Mouse (Mus musculus): ENCODE results near the gene Epn3. TPM values are rescaled to one million over a fixed set of nuclear protein-coding genes. Genes with fewer than 3 reads are reported as not detected.

The Epn3 gene
- 0.23 and 0.43 TPM in 2 replicates for polyA plus RNA-seq (2014; fragmentation: Nextera tagmentation; extraction: Ambion mirVana)

GRCm38 (mm10) chr11:94499661-94500152 is at the start of gene Epn3:
Epn3 (minus strand) TSS chr11:94499974.
- peak within 1 kb of the TSS; percentile 26; the same call in 1 of the 2 replicates for H3K9ac ChIP-seq (replicated peaks; ENCODE audit: low read length)

GRCm38 (mm10) chr11:94548888-94549690 is 49.3 kb upstream of the Epn3 start, which contains the start of gene Rsad1:
Rsad1 (minus strand) TSS chr11:94549255.
- Histone ChIP-seq H3K9me3 (ENCODE audit: control insufficient read depth, low read length) (no peaks in the 10 kb centered on the region), H3K9ac (replicated peaks; ENCODE audit: low read length) (peak within 1 kb of the TSS; percentile 64), H3K4me2 (ENCODE audit: low read length) (peak within 1 kb of the TSS; percentile 92), H3K4me1 (ENCODE audit: control insufficient read depth, insufficient read depth, low read length) (peaks cover 4% of the 10 kb centered on the region), H3K27me3 (ENCODE audit: control insufficient read depth, insufficient read depth, low read length) (no peaks in the 10 kb centered on the region), H3K36me3 (ENCODE audit: control insufficient read depth, insufficient read depth, low read length) (no peaks in the 10 kb centered on the region), H3K4me3 (replicated peaks; ENCODE audit: low read depth, low read length) (peak within 1 kb of the TSS; percentile 57), H3K27ac (replicated peaks; ENCODE audit: low read depth, low read length) (peak within 1 kb of the TSS; percentile 79)
- WGBS = 4% methylated on average over 49 of the region's 49 CpGs
- DNase-seq (peak; percentile 97), ATAC-seq (ENCODE audit: low FRiP score, low TSS enrichment) (peak; percentile 89)

More at GRCm38 (mm10) chr11:94499661-94500152, at the start of gene Epn3:
- Histone ChIP-seq H3K27ac (replicated peaks; ENCODE audit: low read depth, low read length) (no peak within 1 kb of the TSS), H3K27me3 (ENCODE audit: control insufficient read depth, insufficient read depth, low read length) (peaks cover 8% of the 10 kb centered on the region; the same call in 1 of the 2 replicates), H3K4me1 (ENCODE audit: control insufficient read depth, insufficient read depth, low read length) (peaks cover 23% of the 10 kb centered on the region), H3K9me3 (ENCODE audit: control insufficient read depth, low read length) (no peaks in the 10 kb centered on the region), H3K4me2 (ENCODE audit: low read length) (peak within 1 kb of the TSS; percentile 53), H3K4me3 (replicated peaks; ENCODE audit: low read depth, low read length) (peak within 1 kb of the TSS; percentile 24), H3K36me3 (ENCODE audit: control insufficient read depth, insufficient read depth, low read length) (no peaks in the 10 kb centered on the region)
- WGBS = under 1% methylated on average over 26 of the region's 26 CpGs
- ATAC-seq (ENCODE audit: low FRiP score, low TSS enrichment) = 0 out of 2 replicates have a peak, but pooled peaks have one; percentile 31
- DNase-seq = peak; percentile 61

GRCm38 (mm10) chr11:94548041-94548784 is 48.4 kb upstream of the Epn3 start:
- peak overlapping the region; percentile 57 for H3K4me3 ChIP-seq (replicated peaks; ENCODE audit: low read depth, low read length)
- H3K4me2 ChIP-seq (ENCODE audit: low read length) = peak overlapping the region; percentile 92
- H3K27me3 ChIP-seq (ENCODE audit: control insufficient read depth, insufficient read depth, low read length) = no peaks in the 10 kb centered on the region
- peak overlapping the region; percentile 79 for H3K27ac ChIP-seq (replicated peaks; ENCODE audit: low read depth, low read length)
- H3K4me1 ChIP-seq (ENCODE audit: control insufficient read depth, insufficient read depth, low read length) = peaks cover 7% of the 10 kb centered on the region
- no peaks in the 10 kb centered on the region for H3K9me3 ChIP-seq (ENCODE audit: control insufficient read depth, low read length)
- WGBS = 12% methylated on average over 24 of the region's 24 CpGs
- ATAC-seq (ENCODE audit: low FRiP score, low TSS enrichment) (peak; percentile 21; the same call in 1 of the 2 replicates), DNase-seq (peak; percentile 73)
- no peaks in the 10 kb centered on the region for H3K36me3 ChIP-seq (ENCODE audit: control insufficient read depth, insufficient read depth, low read length)
- peak overlapping the region; percentile 64 for H3K9ac ChIP-seq (replicated peaks; ENCODE audit: low read length)

- ATAC-seq (ENCODE audit: low FRiP score, low TSS enrichment) (no peak), DNase-seq (no peak)
- H3K4me2 ChIP-seq (ENCODE audit: low read length) = no peak overlapping the region
- H3K4me3 ChIP-seq (replicated peaks; ENCODE audit: low read depth, low read length) = no peak overlapping the region
- peaks cover 7% of the 10 kb centered on the region for H3K4me1 ChIP-seq (ENCODE audit: control insufficient read depth, insufficient read depth, low read length)
- no peaks in the 10 kb centered on the region for H3K27me3 ChIP-seq (ENCODE audit: control insufficient read depth, insufficient read depth, low read length)
- no peak overlapping the region for H3K9ac ChIP-seq (replicated peaks; ENCODE audit: low read length)
- 93% methylated on average over 6 of the region's 6 CpGs for WGBS
- H3K36me3 ChIP-seq (ENCODE audit: control insufficient read depth, insufficient read depth, low read length) = peaks cover 3% of the 10 kb centered on the region; the same call in 1 of the 2 replicates
- H3K27ac ChIP-seq (replicated peaks; ENCODE audit: low read depth, low read length) = no peak overlapping the region
- no peaks in the 10 kb centered on the region for H3K9me3 ChIP-seq (ENCODE audit: control insufficient read depth, low read length)
Measured at GRCm38 (mm10) chr11:94547271-94547670, 47.5 kb upstream of the Epn3 start.

GRCm38 (mm10) chr11:94546381-94546780 is 46.6 kb upstream of the Epn3 start:
- Histone ChIP-seq H3K4me2 (ENCODE audit: low read length) (no peak overlapping the region), H3K27ac (replicated peaks; ENCODE audit: low read depth, low read length) (no peak overlapping the region), H3K9me3 (ENCODE audit: control insufficient read depth, low read length) (no peaks in the 10 kb centered on the region), H3K27me3 (ENCODE audit: control insufficient read depth, insufficient read depth, low read length) (no peaks in the 10 kb centered on the region), H3K4me1 (ENCODE audit: control insufficient read depth, insufficient read depth, low read length) (peaks cover 7% of the 10 kb centered on the region), H3K36me3 (ENCODE audit: control insufficient read depth, insufficient read depth, low read length) (peaks cover 5% of the 10 kb centered on the region; the same call in 1 of the 2 replicates), H3K9ac (replicated peaks; ENCODE audit: low read length) (no peak overlapping the region), H3K4me3 (replicated peaks; ENCODE audit: low read depth, low read length) (no peak overlapping the region)
- WGBS = 95% methylated on average over 5 of the region's 5 CpGs
- DNase-seq (no peak), ATAC-seq (ENCODE audit: low FRiP score, low TSS enrichment) (no peak)

GRCm38 (mm10) chr11:94544422-94544821 is 44.6 kb upstream of the Epn3 start:
- ATAC-seq (ENCODE audit: low FRiP score, low TSS enrichment) = no peak
- peaks cover 5% of the 10 kb centered on the region; the same call in 1 of the 2 replicates for H3K36me3 ChIP-seq (ENCODE audit: control insufficient read depth, insufficient read depth, low read length)
- no peak overlapping the region for H3K27ac ChIP-seq (replicated peaks; ENCODE audit: low read depth, low read length)
- no peaks in the 10 kb centered on the region for H3K27me3 ChIP-seq (ENCODE audit: control insufficient read depth, insufficient read depth, low read length)
- H3K4me2 ChIP-seq (ENCODE audit: low read length) = no peak overlapping the region; the same call in 1 of the 2 replicates
- H3K9me3 ChIP-seq (ENCODE audit: control insufficient read depth, low read length) = no peaks in the 10 kb centered on the region
- H3K4me1 ChIP-seq (ENCODE audit: control insufficient read depth, insufficient read depth, low read length) = peaks cover 7% of the 10 kb centered on the region
- WGBS = 46% methylated on average over 18 of the region's 18 CpGs
- no peak overlapping the region for H3K4me3 ChIP-seq (replicated peaks; ENCODE audit: low read depth, low read length)
- peak; percentile 27 for DNase-seq
- H3K9ac ChIP-seq (replicated peaks; ENCODE audit: low read length) = 0 out of 2 replicates have a peak overlapping the region, but pooled peaks have one; percentile 7

- no peaks in the 10 kb centered on the region for H3K9me3 ChIP-seq (ENCODE audit: control insufficient read depth, low read length)
- no peak overlapping the region for H3K9ac ChIP-seq (replicated peaks; ENCODE audit: low read length)
- peaks cover 7% of the 10 kb centered on the region for H3K4me1 ChIP-seq (ENCODE audit: control insufficient read depth, insufficient read depth, low read length)
- H3K36me3 ChIP-seq (ENCODE audit: control insufficient read depth, insufficient read depth, low read length) = peaks cover 5% of the 10 kb centered on the region; the same call in 1 of the 2 replicates
- no peak overlapping the region for H3K4me3 ChIP-seq (replicated peaks; ENCODE audit: low read depth, low read length)
- no peak for ATAC-seq (ENCODE audit: low FRiP score, low TSS enrichment)
- no peak overlapping the region for H3K4me2 ChIP-seq (ENCODE audit: low read length)
- DNase-seq = peak; percentile 85
- H3K27ac ChIP-seq (replicated peaks; ENCODE audit: low read depth, low read length) = no peak overlapping the region
- no peaks in the 10 kb centered on the region for H3K27me3 ChIP-seq (ENCODE audit: control insufficient read depth, insufficient read depth, low read length)
- WGBS = 36% methylated on average over 9 of the region's 9 CpGs
Measured at GRCm38 (mm10) chr11:94543932-94544331, 44.2 kb upstream of the Epn3 start.

- H3K27ac ChIP-seq (replicated peaks; ENCODE audit: low read depth, low read length) = no peak overlapping the region
- no peak for DNase-seq
- peaks cover 7% of the 10 kb centered on the region for H3K4me1 ChIP-seq (ENCODE audit: control insufficient read depth, insufficient read depth, low read length)
- no peak for ATAC-seq (ENCODE audit: low FRiP score, low TSS enrichment)
- H3K4me2 ChIP-seq (ENCODE audit: low read length) = no peak overlapping the region
- H3K9me3 ChIP-seq (ENCODE audit: control insufficient read depth, low read length) = no peaks in the 10 kb centered on the region
- WGBS = 81% methylated on average over 12 of the region's 12 CpGs
- H3K9ac ChIP-seq (replicated peaks; ENCODE audit: low read length) = no peak overlapping the region
- H3K36me3 ChIP-seq (ENCODE audit: control insufficient read depth, insufficient read depth, low read length) = peaks cover 5% of the 10 kb centered on the region; the same call in 1 of the 2 replicates
- H3K27me3 ChIP-seq (ENCODE audit: control insufficient read depth, insufficient read depth, low read length) = no peaks in the 10 kb centered on the region
- no peak overlapping the region for H3K4me3 ChIP-seq (replicated peaks; ENCODE audit: low read depth, low read length)
Measured at GRCm38 (mm10) chr11:94543344-94543743, 43.6 kb upstream of the Epn3 start.

All from midbrain, embryonic 14.5 days (tissue).